Mouse (Mus musculus): Measurements from ENCODE around the gene Rdh5.

DNA sequence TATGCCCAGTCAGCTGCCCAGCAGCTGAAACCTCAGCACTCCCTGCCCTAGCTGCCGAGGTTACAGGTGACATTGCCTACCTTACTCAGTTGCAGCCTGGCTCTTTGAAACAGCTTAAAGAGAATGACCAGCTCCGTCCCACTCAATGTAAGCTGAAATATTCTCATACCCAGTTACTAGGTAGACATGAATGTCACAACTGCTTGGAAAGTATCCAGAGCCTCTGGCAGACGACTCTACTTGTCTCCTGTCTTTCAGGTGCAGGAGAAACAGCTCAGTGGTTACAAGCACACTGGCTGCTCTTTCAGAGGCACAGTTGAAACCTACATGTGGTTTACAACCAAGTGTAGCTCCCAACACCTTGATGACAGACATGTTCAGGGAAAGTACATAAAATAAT is 52.3 kb downstream of the Rdh5 start:
- no peak for TF ChIP-seq CTCF (IDR thresholded peaks at IDR 0.05; ENCODE audit: low read depth)
- TF ChIP-seq EP300 (optimal IDR thresholded peaks at IDR 0.05): no peak
